Mouse (Mus musculus): Measurements from ENCODE around the gene Calm1.

DNA sequence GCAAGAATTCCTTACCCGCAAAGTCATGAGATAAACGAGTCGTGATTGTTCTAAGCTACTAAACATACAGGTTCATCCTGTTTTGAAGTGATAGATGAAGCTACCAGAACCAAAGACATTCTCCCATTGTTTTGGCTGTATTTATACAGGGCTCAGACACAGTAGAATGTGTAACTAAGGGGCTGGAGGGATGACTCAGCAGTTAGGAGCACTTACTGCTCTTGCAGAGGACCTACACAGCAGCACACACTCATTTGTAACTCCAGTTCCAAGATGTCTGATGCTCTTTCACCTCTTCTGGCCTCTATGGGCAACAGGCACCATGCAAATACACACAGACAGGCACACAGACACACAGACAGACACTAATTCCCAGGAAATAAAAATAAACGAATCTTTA lies 20.8 kb downstream of the Calm1 start:
- TF ChIP-seq CTCF (IDR thresholded peaks at IDR 0.05; ENCODE audit: low read depth) (no peak), EP300 (optimal IDR thresholded peaks at IDR 0.05) (peak; percentile 48)
